Comparison of ENCODE assay signal across 9 mouse cellular contexts in the genomic region with DNA sequence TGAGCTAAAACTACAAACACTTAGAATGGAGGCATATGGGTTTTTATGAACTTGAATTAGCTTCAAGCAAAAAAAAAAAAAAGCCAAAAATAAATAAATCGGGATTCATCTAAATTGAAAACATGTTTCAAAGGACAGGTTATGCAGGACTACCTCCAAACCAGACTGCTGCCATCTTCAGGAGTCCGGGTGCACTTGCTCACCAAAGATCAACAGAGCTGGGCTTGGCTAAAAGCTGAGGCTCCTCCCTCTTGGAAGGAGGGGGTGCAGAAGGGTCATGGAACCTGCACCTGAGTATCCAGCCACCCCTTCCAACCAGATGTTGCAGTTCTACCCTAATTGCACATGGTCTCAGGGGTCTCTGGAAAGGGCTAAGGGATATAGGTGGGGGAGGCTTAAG. TPM values are rescaled to one million over a fixed set of nuclear protein-coding genes. Genes with fewer than 3 reads are reported as not detected.
DNase-seq lines count a peak whose midpoint lies in the region; ATAC-seq and TF ChIP-seq lines count a peak whose summit lies in the region.
"Had no signal": no experiment of that assay in that cellular context is flagged by ENCODE, and none has a peak within 500 bp of the region (broad histone marks: within the 10 kb centered on the region; RNA-seq: fewer than 3 reads in every experiment).

No protein-coding gene starts in this region.

- H3K9me3 ChIP-seq in hindbrain, postnatal 0 days (ENCODE audit: low read length): no peaks in the 10 kb centered on the region
- H3K9me3 ChIP-seq in hindbrain, embryonic 10.5 days: no peaks in the 10 kb centered on the region
- no peaks in the 10 kb centered on the region for H3K9me3 ChIP-seq in neural tube, embryonic 15.5 days (replicated peaks)
- H3K9me3 ChIP-seq: midbrain, embryonic 12.5 days had no signal

- no peaks in the 10 kb centered on the region for H3K27me3 ChIP-seq in hindbrain, postnatal 0 days (ENCODE audit: insufficient read depth, low read length)
- peaks cover 20% of the 10 kb centered on the region for H3K27me3 ChIP-seq in hindbrain, embryonic 10.5 days (ENCODE audit: insufficient read depth, poor library complexity, severe bottlenecking)
- H3K27me3 ChIP-seq in neural tube, embryonic 15.5 days (replicated peaks): peaks cover 12% of the 10 kb centered on the region

- H3K4me3 ChIP-seq in hindbrain, postnatal 0 days (ENCODE audit: low read length): no peak overlapping the region
- H3K4me3 ChIP-seq in hindbrain, embryonic 10.5 days: no peak overlapping the region
- no peak overlapping the region for H3K4me3 ChIP-seq in neural tube, embryonic 15.5 days (replicated peaks)
- H3K4me3 ChIP-seq: midbrain, embryonic 12.5 days had no signal

- DNase-seq in hindbrain, postnatal 0 days (ENCODE audit: low spot score): peak; percentile 48
- DNase-seq in hindbrain, embryonic 10.5 days (ENCODE audit: low spot score): no peak
- peak; percentile 78 for DNase-seq in ES-CJ7 (ENCODE audit: low read depth, low spot score)
- peak; percentile 70 for DNase-seq in cerebellum, adult 9-11 months
- DNase-seq in layer of hippocampus, postnatal 14 days (ENCODE audit: low spot score in 2 of 2): no peak
- DNase-seq in spleen, postnatal 4 days (ENCODE audit: low spot score in 2 of 2): no peak

- TF ChIP-seq CTCF in hindbrain, postnatal 0 days (IDR thresholded peaks at IDR 0.05; ENCODE audit: low read depth): no peak; the same call in 1 of the 2 replicates

- no peak overlapping the region for H3K9ac ChIP-seq in hindbrain, postnatal 0 days (replicated peaks; ENCODE audit: low read length)
- no peak overlapping the region for H3K9ac ChIP-seq in neural tube, embryonic 15.5 days (replicated peaks)
- H3K9ac ChIP-seq: midbrain, embryonic 12.5 days had no signal

- no peak for ATAC-seq in hindbrain, postnatal 0 days
- ATAC-seq in megakaryocyte progenitor cell, adult 5-6 weeks (replicated peaks; ENCODE audit: poor library complexity): peak; percentile 35; the same call in 1 of the 2 replicates
- no peak for ATAC-seq in neural tube, embryonic 15.5 days (ENCODE audit: low FRiP score)

- H3K4me1 ChIP-seq in hindbrain, postnatal 0 days (ENCODE audit: insufficient read depth, low read length): no peaks in the 10 kb centered on the region
- H3K4me1 ChIP-seq in hindbrain, embryonic 10.5 days (replicated peaks): peaks cover 15% of the 10 kb centered on the region
- peaks cover 18% of the 10 kb centered on the region for H3K4me1 ChIP-seq in neural tube, embryonic 15.5 days

- H3K27ac ChIP-seq in hindbrain, postnatal 0 days: no peak overlapping the region
- H3K27ac ChIP-seq in hindbrain, embryonic 10.5 days: no peak overlapping the region
- H3K27ac ChIP-seq in neural tube, embryonic 15.5 days (replicated peaks): no peak overlapping the region
- H3K27ac ChIP-seq: midbrain, embryonic 12.5 days had no signal

- 23% methylated on average over 2 of the region's 2 CpGs for WGBS in hindbrain, postnatal 0 days
- WGBS in hindbrain, embryonic 10.5 days: 27% methylated on average over 2 of the region's 2 CpGs
- WGBS in neural tube, embryonic 15.5 days: 21% methylated on average over 2 of the region's 2 CpGs

- no peaks in the 10 kb centered on the region for H3K36me3 ChIP-seq in hindbrain, postnatal 0 days (ENCODE audit: insufficient read depth, low read length)
- H3K36me3 ChIP-seq in hindbrain, embryonic 10.5 days: no peaks in the 10 kb centered on the region
- no peaks in the 10 kb centered on the region for H3K36me3 ChIP-seq in neural tube, embryonic 15.5 days
- H3K36me3 ChIP-seq: midbrain, embryonic 12.5 days had no signal

- no peak overlapping the region for H3K4me2 ChIP-seq in hindbrain, postnatal 0 days (ENCODE audit: low read depth, low read length)
- no peak overlapping the region for H3K4me2 ChIP-seq in neural tube, embryonic 15.5 days
- H3K4me2 ChIP-seq: midbrain, embryonic 12.5 days had no signal

RNA-seq across cellular contexts. Expression of a gene that starts 3.3 kb away (rescaled TPM):
- total RNA-seq in hindbrain, postnatal 0 days (2014; rRNA removed): 46.0 and 51.3 TPM in 2 replicates
- polyA plus RNA-seq in hindbrain, postnatal 0 days (2015; fragmentation: Nextera tagmentation; extraction: Ambion mirVana): 11.7 and 12.7 TPM in 2 replicates
- polyA plus RNA-seq in hindbrain, embryonic 10.5 days (2016; fragmentation: Nextera tagmentation; extraction: Ambion mirVana): 3.3 and 3.4 TPM in 2 replicates
- 8.7 and 11.6 TPM in 2 replicates for total RNA-seq in megakaryocyte progenitor cell, adult 5-6 weeks (2015)
- total RNA-seq in megakaryocyte progenitor cell, adult 5-6 weeks (2017): 14.3 and 15.3 TPM in 2 replicates
- total RNA-seq in layer of hippocampus, postnatal 14 days (2021): 100 to 1,000 TPM; 256 to 267 TPM
- 9.7 and 10.8 TPM in 2 replicates for polyA plus RNA-seq in neural tube, embryonic 15.5 days (2015; fragmentation: Nextera tagmentation; extraction: Ambion mirVana)

Comparison
In these comparisons a context has a peak if more than half of its experiments do, and no peak if none do; other contexts are left out.
1. DNase-seq: peak in hindbrain, postnatal 0 days (single experiment), ES-CJ7 (single experiment) and cerebellum, adult 9-11 months (single experiment); none in hindbrain, embryonic 10.5 days (single experiment), layer of hippocampus, postnatal 14 days (0 of 2) and spleen, postnatal 4 days (0 of 2).